In the genomic region with DNA sequence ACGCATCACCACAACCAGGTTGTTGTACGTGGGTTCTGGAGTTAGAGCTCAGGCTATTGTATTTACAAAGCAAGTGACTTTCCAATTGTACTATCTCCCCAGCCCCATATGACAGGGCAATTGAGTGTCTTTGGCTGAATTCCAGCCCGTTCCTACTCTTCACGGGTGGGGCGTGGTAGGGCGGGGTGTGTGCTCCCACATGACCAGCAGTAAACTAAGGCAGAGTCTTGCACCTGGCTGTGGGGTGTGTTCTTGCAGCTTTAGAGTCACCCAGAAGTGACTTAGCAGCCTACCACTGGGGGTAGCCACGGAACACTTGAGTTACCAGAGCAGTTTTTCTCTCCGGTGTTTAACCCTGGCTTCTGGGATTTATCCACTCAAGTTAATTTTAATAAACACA, we compare ENCODE assay signal across 16 mouse cellular contexts. TPM values are rescaled to one million over a fixed set of nuclear protein-coding genes. Genes with fewer than 3 reads are reported as not detected.
DNase-seq lines count a peak whose midpoint lies in the region; ATAC-seq and TF ChIP-seq lines count a peak whose summit lies in the region.
"Had no signal": no experiment of that assay in that cellular context is flagged by ENCODE, and none has a peak within 500 bp of the region (broad histone marks: within the 10 kb centered on the region; RNA-seq: fewer than 3 reads in every experiment).

No protein-coding gene starts in this region.

- H3K27me3 ChIP-seq in kidney, embryonic 15.5 days = no peaks in the 10 kb centered on the region
- H3K27me3 ChIP-seq in E14TG2a.4 (ENCODE audit: insufficient read depth, low read length) = no peaks in the 10 kb centered on the region
- no peaks in the 10 kb centered on the region for H3K27me3 ChIP-seq in limb, embryonic 15.5 days
- H3K27me3 ChIP-seq: heart, embryonic 15.5 days; hindbrain, embryonic 12.5 days; limb, embryonic 12.5 days; neural tube, embryonic 13.5 days had no signal

- peaks cover 41% of the 10 kb centered on the region for H3K36me3 ChIP-seq in kidney, embryonic 15.5 days
- peaks cover 74% of the 10 kb centered on the region for H3K36me3 ChIP-seq in E14TG2a.4 (ENCODE audit: insufficient read depth, low read length)
- peaks cover 33% of the 10 kb centered on the region for H3K36me3 ChIP-seq in limb, embryonic 15.5 days

- no peak overlapping the region for H3K4me3 ChIP-seq in kidney, embryonic 15.5 days (replicated peaks)
- 0 out of 2 replicates have a peak overlapping the region, but pooled peaks have one; percentile 23 for H3K4me3 ChIP-seq in E14TG2a.4 (replicated peaks; ENCODE audit: low read length)
- no peak overlapping the region for H3K4me3 ChIP-seq in limb, embryonic 15.5 days
- H3K4me3 ChIP-seq: heart, embryonic 15.5 days; hindbrain, embryonic 12.5 days; limb, embryonic 12.5 days; neural tube, embryonic 13.5 days had no signal

- no peak for TF ChIP-seq CTCF in E14TG2a.4 (conservative IDR thresholded peaks at IDR 0.05; ENCODE audit: low read length)

- intact Hi-C loops in heart, postnatal 36 days (cut with DNase I) = no loop called here

- H3K4me1 ChIP-seq in kidney, embryonic 15.5 days = peaks cover 51% of the 10 kb centered on the region
- H3K4me1 ChIP-seq in E14TG2a.4 (replicated peaks; ENCODE audit: low read depth, low read length) = peaks cover 59% of the 10 kb centered on the region
- peaks cover 47% of the 10 kb centered on the region for H3K4me1 ChIP-seq in limb, embryonic 15.5 days

- no peak overlapping the region for H3K9ac ChIP-seq in kidney, embryonic 15.5 days
- no peak overlapping the region for H3K9ac ChIP-seq in limb, embryonic 15.5 days
- H3K9ac ChIP-seq: heart, embryonic 15.5 days; hindbrain, embryonic 12.5 days; limb, embryonic 12.5 days; neural tube, embryonic 13.5 days had no signal

- DNase-seq in kidney, postnatal 14 days = no peak
- DNase-seq in c-Kit-positive CD71-positive TER-119-positive erythroid progenitor cells, embryonic 14.5 days (ENCODE audit: low spot score) = peak; percentile 57
- no peak for DNase-seq in heart, adult 11 months
- no peak for DNase-seq in cerebellum, adult 9-11 months
- no peak for DNase-seq in heart, postnatal 36 days
- DNase-seq: cerebellum, adult 2 months; right cerebral cortex, postnatal 4 days had no signal

- WGBS in kidney, embryonic 15.5 days = 60% methylated on average over 8 of the region's 8 CpGs
- WGBS in limb, embryonic 15.5 days = 64% methylated on average over 8 of the region's 8 CpGs

- no peaks in the 10 kb centered on the region for H3K9me3 ChIP-seq in kidney, embryonic 15.5 days (replicated peaks)
- H3K9me3 ChIP-seq in E14TG2a.4 (ENCODE audit: low read length) = no peaks in the 10 kb centered on the region
- H3K9me3 ChIP-seq in limb, embryonic 15.5 days = no peaks in the 10 kb centered on the region
- H3K9me3 ChIP-seq: heart, embryonic 15.5 days; hindbrain, embryonic 12.5 days; limb, embryonic 12.5 days; neural tube, embryonic 13.5 days had no signal

- no peak for ATAC-seq in kidney, embryonic 15.5 days (replicated peaks; ENCODE audit: low FRiP score)
- no peak for ATAC-seq in limb, embryonic 15.5 days (ENCODE audit: insufficient number of reproducible peaks, low FRiP score, low TSS enrichment, low read depth)
- ATAC-seq: midbrain, embryonic 16.5 days had no signal

- H3K4me2 ChIP-seq in kidney, embryonic 15.5 days = no peak overlapping the region
- no peak overlapping the region for H3K4me2 ChIP-seq in limb, embryonic 15.5 days
- H3K4me2 ChIP-seq: heart, embryonic 15.5 days; hindbrain, embryonic 12.5 days; limb, embryonic 12.5 days; neural tube, embryonic 13.5 days had no signal

- peak overlapping the region; percentile 24; the same call in 1 of the 2 replicates for H3K27ac ChIP-seq in kidney, embryonic 15.5 days
- H3K27ac ChIP-seq in limb, embryonic 15.5 days = peak overlapping the region; percentile 64
- H3K27ac ChIP-seq: hindbrain, embryonic 12.5 days; macrophage; neural tube, embryonic 13.5 days had no signal

RNA-seq across cellular contexts. Expression of gene Ak2, which starts 5.5 kb away (rescaled TPM):
- 224 and 231 TPM in 2 replicates for polyA plus RNA-seq in kidney, embryonic 15.5 days (2015; fragmentation: Nextera tagmentation; extraction: Ambion mirVana)
- polyA plus RNA-seq in limb, embryonic 15.5 days (2015; fragmentation: Nextera tagmentation; extraction: Ambion mirVana) = 241 and 246 TPM in 2 replicates
- 10 to 100 TPM; 67.6 to 71.0 TPM for total RNA-seq in heart, postnatal 36 days (2021)

RNA-seq across cellular contexts. Expression of gene Azin2, which starts 35.0 kb away (rescaled TPM):
- polyA plus RNA-seq in kidney, embryonic 15.5 days (2015; fragmentation: Nextera tagmentation; extraction: Ambion mirVana) = 19.4 and 20.3 TPM in 2 replicates
- 27.0 and 27.1 TPM in 2 replicates for polyA plus RNA-seq in limb, embryonic 15.5 days (2015; fragmentation: Nextera tagmentation; extraction: Ambion mirVana)
- 1 to 10 TPM; 2.4 to 3.0 TPM for total RNA-seq in heart, postnatal 36 days (2021)
